Mouse (Mus musculus): ENCODE measurements around the gene Dlx1. TPM values are rescaled to one million over a fixed set of nuclear protein-coding genes. Genes with fewer than 3 reads are reported as not detected.

Gene Dlx1
- total RNA-seq, 1 experiment: 0.27 TPM

DNA sequence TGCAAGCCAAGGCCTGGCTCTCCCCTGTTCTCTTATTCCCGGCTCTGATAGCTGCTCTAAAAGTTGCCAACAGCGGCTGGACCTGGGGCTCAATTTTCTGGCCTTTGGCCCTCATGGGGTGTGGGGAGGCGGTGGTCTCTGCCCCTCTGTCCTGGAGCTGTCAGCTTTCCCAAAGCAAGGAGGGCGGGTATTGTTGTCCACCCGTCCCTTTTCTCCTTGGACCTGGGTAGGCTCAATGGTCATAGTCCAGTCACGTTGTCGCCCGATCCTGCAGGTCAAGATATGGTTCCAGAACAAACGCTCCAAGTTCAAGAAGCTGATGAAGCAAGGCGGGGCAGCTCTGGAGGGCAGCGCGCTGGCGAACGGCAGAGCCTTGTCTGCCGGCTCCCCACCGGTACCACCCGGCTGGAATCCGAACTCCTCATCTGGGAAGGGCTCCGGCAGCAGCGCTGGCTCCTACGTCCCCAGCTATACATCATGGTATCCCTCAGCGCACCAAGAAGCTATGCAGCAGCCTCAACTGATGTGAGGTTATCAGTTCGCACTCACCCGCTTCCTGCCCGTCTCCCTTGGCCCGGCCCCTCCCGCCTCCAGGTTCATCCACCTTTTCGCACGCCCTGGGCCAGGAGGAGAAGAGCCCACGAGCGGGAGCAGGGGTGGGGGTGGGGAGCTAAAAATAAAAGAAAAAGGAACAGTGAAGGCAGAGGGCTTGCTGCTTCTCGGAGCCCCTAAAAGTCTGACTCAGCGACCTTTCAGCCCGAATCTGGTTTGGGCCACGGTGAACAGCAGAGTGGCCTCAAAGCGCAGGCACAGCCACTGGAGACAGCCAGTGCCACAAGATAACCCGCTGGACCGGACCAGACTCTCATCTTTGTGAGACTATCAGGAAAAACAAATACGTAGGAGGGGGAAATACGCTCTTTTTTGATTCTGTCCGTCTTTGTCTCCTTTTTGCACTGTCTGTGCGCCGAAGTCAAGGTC, 4.4 kb downstream of the Dlx1 start:
- TF ChIP-seq CHD2 (IDR thresholded peaks at IDR 0.05; ENCODE audit: low read depth, low read length) (no peak), MAFK (IDR thresholded peaks at IDR 0.05; ENCODE audit: insufficient read depth, low read depth, low read length) (no peak), HCFC1 (IDR thresholded peaks at IDR 0.05; ENCODE audit: borderline replicate concordance, insufficient read depth, low read length) (no peak), ZC3H11A (IDR thresholded peaks at IDR 0.05; ENCODE audit: borderline replicate concordance, low read depth, low read length) (no peak), ZNF384 (IDR thresholded peaks at IDR 0.05; ENCODE audit: low read depth, low read length) (no peak)
- H3K27ac ChIP-seq (ENCODE audit: insufficient read depth, low read depth, low read length, poor library complexity, severe bottlenecking): no peak overlapping the region
- no peaks in the 10 kb centered on the region for H3K9me3 ChIP-seq (ENCODE audit: control insufficient read depth, insufficient read depth, low read depth, low read length)
- no peak overlapping the region for H3K9ac ChIP-seq (ENCODE audit: insufficient read depth, low read depth, low read length, poor library complexity, severe bottlenecking)
- DNase-seq (ENCODE audit: low read depth, low spot score): no peak
- peaks cover 0 to 2% of the 10 kb centered on the region in 2 experiments; a peak in 1 of 4 replicates for H3K4me1 ChIP-seq (ENCODE audit: control insufficient read depth in 2 of 2, insufficient read depth in 2 of 2, low read length in 2 of 2, poor library complexity in 1 of 2)
- in situ Hi-C loops (cut with MboI; ENCODE audit: low sequenced_read_pairs in 2 of 2, unreplicated experiment in 2 of 2): loop anchor here in 1 of 2 experiments (10.0 to 25.0 kb wide), 3 partner anchors 1057 to 1945 kb away; partner anchors contain the start of genes Lrp2, Sp5 and Sp9
- no peak overlapping the region for H3K4me3 ChIP-seq (ENCODE audit: insufficient read depth in 1 of 2, low read depth in 1 of 2, low read length in 2 of 2, poor library complexity in 1 of 2, severe bottlenecking in 1 of 2)
- H3K36me3 ChIP-seq (ENCODE audit: control insufficient read depth, insufficient read depth, low read length, poor library complexity, severe bottlenecking): no peaks in the 10 kb centered on the region

DNA sequence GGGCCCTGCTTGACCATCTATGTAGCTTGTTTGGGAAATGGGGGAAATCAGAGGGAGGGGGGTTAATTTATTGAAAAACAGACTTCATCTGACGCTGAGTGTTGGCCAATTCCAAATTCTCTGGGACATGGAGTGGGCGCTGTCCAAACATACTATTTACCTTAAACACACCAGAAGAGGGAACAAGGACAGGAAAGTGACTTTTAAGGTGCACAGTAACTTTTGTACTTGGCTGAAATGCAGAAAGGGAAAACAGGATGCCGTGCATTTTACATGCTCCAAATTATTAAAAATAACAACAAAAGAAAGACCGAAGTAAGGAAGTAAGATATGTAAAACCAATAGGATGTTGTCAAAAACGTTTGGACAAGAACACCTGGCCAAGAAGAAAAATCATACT, 5.2 kb downstream of the Dlx1 start:
- no peak overlapping the region for H3K27ac ChIP-seq (ENCODE audit: insufficient read depth, low read depth, low read length, poor library complexity, severe bottlenecking)
- TF ChIP-seq MAFK (IDR thresholded peaks at IDR 0.05; ENCODE audit: insufficient read depth, low read depth, low read length) (no peak), ZC3H11A (IDR thresholded peaks at IDR 0.05; ENCODE audit: borderline replicate concordance, low read depth, low read length) (no peak), HCFC1 (IDR thresholded peaks at IDR 0.05; ENCODE audit: borderline replicate concordance, insufficient read depth, low read length) (no peak), CHD2 (IDR thresholded peaks at IDR 0.05; ENCODE audit: low read depth, low read length) (no peak), ZNF384 (IDR thresholded peaks at IDR 0.05; ENCODE audit: low read depth, low read length) (no peak)
- no peak overlapping the region for H3K4me3 ChIP-seq (ENCODE audit: insufficient read depth in 1 of 2, low read depth in 1 of 2, low read length in 2 of 2, poor library complexity in 1 of 2, severe bottlenecking in 1 of 2)
- no peaks in the 10 kb centered on the region for H3K36me3 ChIP-seq (ENCODE audit: control insufficient read depth, insufficient read depth, low read length, poor library complexity, severe bottlenecking)
- no peak overlapping the region for H3K9ac ChIP-seq (ENCODE audit: insufficient read depth, low read depth, low read length, poor library complexity, severe bottlenecking)
- H3K9me3 ChIP-seq (ENCODE audit: control insufficient read depth, insufficient read depth, low read depth, low read length): no peaks in the 10 kb centered on the region
- DNase-seq (ENCODE audit: low read depth, low spot score): no peak
- peaks cover 0 to 2% of the 10 kb centered on the region in 2 experiments; a peak in 1 of 4 replicates for H3K4me1 ChIP-seq (ENCODE audit: control insufficient read depth in 2 of 2, insufficient read depth in 2 of 2, low read length in 2 of 2, poor library complexity in 1 of 2)
- in situ Hi-C loops (cut with MboI; ENCODE audit: low sequenced_read_pairs in 2 of 2, unreplicated experiment in 2 of 2): loop anchor here in 1 of 2 experiments (10.0 to 25.0 kb wide), 3 partner anchors 1058 to 1946 kb away; partner anchors contain the start of genes Lrp2, Sp5 and Sp9

DNA sequence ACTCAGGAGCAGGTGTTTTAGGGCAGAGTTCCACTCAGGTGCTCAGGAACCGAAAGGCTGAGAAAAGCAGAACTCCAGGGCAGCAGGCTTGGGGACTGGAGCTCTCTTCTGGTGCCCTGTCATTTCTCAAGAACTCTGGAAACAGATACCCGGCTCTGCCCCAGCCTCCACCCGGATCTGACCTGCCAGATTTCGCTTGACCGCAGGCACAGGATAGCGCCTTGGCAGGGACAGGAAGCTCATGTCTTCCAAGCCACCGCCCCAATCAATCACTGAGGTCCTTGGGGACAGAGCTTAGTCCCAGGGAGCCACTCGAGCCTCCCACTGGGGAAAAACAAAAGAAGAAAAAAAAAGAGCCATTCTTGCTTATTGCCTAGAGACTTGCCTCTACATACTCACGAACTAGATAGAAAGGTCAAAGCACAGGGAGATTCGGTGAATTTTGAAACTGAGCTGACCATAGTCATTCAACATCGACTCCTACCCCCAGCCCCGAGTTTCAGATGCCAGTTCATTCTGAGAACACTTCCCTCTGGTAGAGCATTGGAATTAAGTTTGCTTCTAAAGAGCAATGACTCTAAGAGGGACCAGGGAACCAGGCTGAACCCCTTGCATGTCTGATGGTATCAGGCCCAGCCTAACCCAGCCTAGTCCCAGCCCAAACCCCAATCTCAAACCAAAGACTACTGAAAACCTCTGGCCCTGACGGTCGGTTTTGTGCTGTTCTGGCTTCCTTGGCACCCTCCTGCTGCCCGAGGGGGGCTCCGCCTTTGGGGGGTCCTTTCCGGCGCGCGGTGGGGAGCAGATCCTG, 6.5 kb downstream of the Dlx1 start:
- no peak overlapping the region for H3K27ac ChIP-seq (ENCODE audit: insufficient read depth, low read depth, low read length, poor library complexity, severe bottlenecking)
- no peak for DNase-seq (ENCODE audit: low read depth, low spot score)
- no peaks in the 10 kb centered on the region for H3K9me3 ChIP-seq (ENCODE audit: control insufficient read depth, insufficient read depth, low read depth, low read length)
- in situ Hi-C loops (cut with MboI; ENCODE audit: low sequenced_read_pairs in 2 of 2, unreplicated experiment in 2 of 2): loop anchor here in 1 of 2 experiments (10.0 to 25.0 kb wide), 3 partner anchors 1060 to 1947 kb away; partner anchors contain the start of genes Lrp2, Sp5 and Sp9
- no peak for TF ChIP-seq ZNF384 (IDR thresholded peaks at IDR 0.05; ENCODE audit: low read depth, low read length)
- no peak for TF ChIP-seq CHD2 (IDR thresholded peaks at IDR 0.05; ENCODE audit: low read depth, low read length)
- TF ChIP-seq HCFC1 (IDR thresholded peaks at IDR 0.05; ENCODE audit: borderline replicate concordance, insufficient read depth, low read length): no peak
- peaks cover 0 to 4% of the 10 kb centered on the region in 2 experiments; a peak in 1 of 4 replicates for H3K4me1 ChIP-seq (ENCODE audit: control insufficient read depth in 2 of 2, insufficient read depth in 2 of 2, low read length in 2 of 2, poor library complexity in 1 of 2)
- no peak overlapping the region for H3K9ac ChIP-seq (ENCODE audit: insufficient read depth, low read depth, low read length, poor library complexity, severe bottlenecking)
- H3K36me3 ChIP-seq (ENCODE audit: control insufficient read depth, insufficient read depth, low read length, poor library complexity, severe bottlenecking): no peaks in the 10 kb centered on the region
- no peak overlapping the region for H3K4me3 ChIP-seq (ENCODE audit: insufficient read depth in 1 of 2, low read depth in 1 of 2, low read length in 2 of 2, poor library complexity in 1 of 2, severe bottlenecking in 1 of 2)
